Mouse (Mus musculus): Measurements from ENCODE around the gene Sdf2. TPM values are rescaled to one million over a fixed set of nuclear protein-coding genes. Genes with fewer than 3 reads are reported as not detected.

The Sdf2 gene
- total RNA-seq, 2 experiments from 2014 or later, result 58.6 to 66.4 TPM

GRCm38 (mm10) chr11:78231518-78231917, 14.0 kb upstream of the Sdf2 start:
- TF ChIP-seq CTCF (IDR thresholded peaks at IDR 0.05), result no peak
- DNase-seq (ENCODE audit: extremely low spot score in 1 of 2, low spot score in 2 of 2), result no peak
- no peak overlapping the region for H3K27ac ChIP-seq
- intact Hi-C loops (cut with DNase I), result no loop called here
- no peak overlapping the region for H3K4me3 ChIP-seq

- peak overlapping the region; percentile 56 for H3K27ac ChIP-seq
- H3K4me3 ChIP-seq, result no peak overlapping the region
- intact Hi-C loops (cut with DNase I), result no loop called here
- peak; percentile 29 to 35 for DNase-seq (ENCODE audit: extremely low spot score in 1 of 2, low spot score in 2 of 2)
- no peak for TF ChIP-seq CTCF (IDR thresholded peaks at IDR 0.05)
These were observed 5.2 kb upstream of the Sdf2 start for GRCm38 (mm10) chr11:78240193-78240857.

- no peak for TF ChIP-seq CTCF (IDR thresholded peaks at IDR 0.05)
These were observed 302 bp upstream of the Sdf2 start for GRCm38 (mm10) chr11:78245261-78245626.

GRCm38 (mm10) chr11:78246318-78247011, 919 bp downstream of the Sdf2 start:
- H3K4me3 ChIP-seq, result peak overlapping the region; percentile 85
- no peak for DNase-seq (ENCODE audit: extremely low spot score in 1 of 2, low spot score in 2 of 2)
- TF ChIP-seq CTCF (IDR thresholded peaks at IDR 0.05), result no peak
- intact Hi-C loops (cut with DNase I), result loop anchor here (2.0 kb wide), 1 partner anchor 14 kb away; the partner anchor contains the start of gene 2610507B11Rik
- peak overlapping the region; percentile 99; the same call in 1 of the 2 replicates for H3K27ac ChIP-seq

More at GRCm38 (mm10) chr11:78245261-78245626, 302 bp upstream of the Sdf2 start:
- DNase-seq (ENCODE audit: extremely low spot score in 1 of 2, low spot score in 2 of 2), result no peak
- intact Hi-C loops (cut with DNase I), result no loop called here
- Histone ChIP-seq H3K27ac (peak overlapping the region; percentile 99), H3K4me3 (peak overlapping the region; percentile 85)

GRCm38 (mm10) chr11:78247012-78247348, 1.4 kb downstream of the Sdf2 start:
- Histone ChIP-seq H3K4me3 (0 out of 2 replicates have a peak overlapping the region, but pooled peaks have one; percentile 85), H3K27ac (no peak overlapping the region)
- intact Hi-C loops (cut with DNase I), result loop anchor here (2.0 kb wide), 1 partner anchor 14 kb away; the partner anchor contains the start of gene 2610507B11Rik
- DNase-seq (ENCODE audit: extremely low spot score in 1 of 2, low spot score in 2 of 2), result no peak
- TF ChIP-seq CTCF (IDR thresholded peaks at IDR 0.05), result no peak

GRCm38 (mm10) chr11:78247727-78248140, 2.2 kb downstream of the Sdf2 start:
- no peak for DNase-seq (ENCODE audit: extremely low spot score in 1 of 2, low spot score in 2 of 2)
- no peak for TF ChIP-seq CTCF (IDR thresholded peaks at IDR 0.05)
- Histone ChIP-seq H3K4me3 (no peak overlapping the region), H3K27ac (no peak overlapping the region)
- intact Hi-C loops (cut with DNase I), result loop anchor here (2.0 kb wide), 1 partner anchor 13 kb away; the partner anchor contains the start of gene 2610507B11Rik

GRCm38 (mm10) chr11:78256618-78257017, 11.1 kb downstream of the Sdf2 start:
- DNase-seq (ENCODE audit: extremely low spot score in 1 of 2, low spot score in 2 of 2), result no peak
- peak; percentile 47 for TF ChIP-seq CTCF (IDR thresholded peaks at IDR 0.05)
- Histone ChIP-seq H3K4me3 (no peak overlapping the region), H3K27ac (no peak overlapping the region)
- intact Hi-C loops (cut with DNase I), result no loop called here

GRCm38 (mm10) chr11:78260489-78261258, 15.1 kb downstream of the Sdf2 start:
- H3K4me3 ChIP-seq, result peak overlapping the region; percentile 56
- DNase-seq (ENCODE audit: extremely low spot score in 1 of 2, low spot score in 2 of 2), result no peak
- peak overlapping the region; percentile 76; the same call in 1 of the 2 replicates for H3K27ac ChIP-seq
- no peak for TF ChIP-seq CTCF (IDR thresholded peaks at IDR 0.05)
- intact Hi-C loops (cut with DNase I), result loop anchor here (2.0 to 5.0 kb wide), 3 partner anchors 14 to 87 kb away; partner anchors contain the start of gene Pigs

- TF ChIP-seq CTCF (IDR thresholded peaks at IDR 0.05), result no peak; the same call in 1 of the 2 replicates
- Histone ChIP-seq H3K4me3 (peak within 1 kb of the TSS; percentile 94), H3K27ac (peak within 1 kb of the TSS; percentile 87)
- DNase-seq (ENCODE audit: extremely low spot score in 1 of 2, low spot score in 2 of 2), result peak; percentile 90 to 91
- intact Hi-C loops (cut with DNase I), result loop anchor here (2.0 to 5.0 kb wide), 3 partner anchors 15 to 86 kb away; partner anchors contain the start of gene Pigs
These were observed 16.1 kb downstream of the Sdf2 start, which contains the start of gene 2610507B11Rik for GRCm38 (mm10) chr11:78261380-78262352. Gene 2610507B11Rik (plus strand): TSS chr11:78261752.

GRCm38 (mm10) chr11:78262550-78262949, 17.0 kb downstream of the Sdf2 start:
- Histone ChIP-seq H3K4me3 (peak overlapping the region; percentile 94), H3K27ac (no peak overlapping the region)
- TF ChIP-seq CTCF (IDR thresholded peaks at IDR 0.05), result peak; percentile 61
- intact Hi-C loops (cut with DNase I), result loop anchor here (5.0 kb wide), 2 partner anchors 65 to 85 kb away; partner anchors contain the start of gene Pigs
- DNase-seq (ENCODE audit: extremely low spot score in 1 of 2, low spot score in 2 of 2), result peak; percentile 31 to 32

Measured in left cerebral cortex, adult 2 months (tissue).